In the genomic region with DNA sequence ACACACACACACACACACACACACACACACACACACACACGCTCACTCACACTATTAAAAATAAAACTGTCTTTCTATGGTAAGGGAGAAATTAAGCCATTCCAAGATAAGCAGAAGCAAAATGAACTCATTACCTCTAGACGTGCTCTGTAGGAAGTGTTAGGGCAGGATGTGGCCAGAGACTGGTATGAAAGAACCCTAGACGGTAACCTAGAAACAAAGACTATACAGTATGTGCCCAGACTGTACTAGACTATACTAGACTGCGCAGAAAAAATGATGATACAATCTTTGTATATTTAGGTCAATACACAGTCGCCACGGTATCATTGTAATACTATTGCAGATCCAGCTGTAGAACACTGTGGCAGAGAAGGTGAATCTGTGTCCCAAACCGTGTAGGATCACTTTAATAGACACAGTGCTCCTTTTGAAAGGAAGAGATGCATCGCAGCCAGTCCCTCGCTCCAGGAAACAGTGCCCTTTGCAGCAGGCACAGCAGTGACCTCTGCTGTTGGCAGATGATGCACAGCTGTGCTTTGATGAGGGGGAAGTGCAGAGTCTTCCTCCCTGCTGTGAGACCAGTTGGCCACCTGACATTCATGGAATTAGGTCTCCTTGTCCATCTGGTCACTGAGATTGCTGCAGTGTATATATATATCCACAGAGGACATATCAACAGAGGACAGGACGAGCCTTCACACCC, we compare ENCODE assay signal across 8 mouse cellular contexts. TPM values are rescaled to one million over a fixed set of nuclear protein-coding genes. Genes with fewer than 3 reads are reported as not detected.
DNase-seq lines count a peak whose midpoint lies in the region; ATAC-seq and TF ChIP-seq lines count a peak whose summit lies in the region.

No protein-coding gene starts in this region.

- H3K27me3 ChIP-seq in hindbrain, embryonic 11.5 days (ENCODE audit: control insufficient read depth, insufficient read depth, low read length), result no peaks in the 10 kb centered on the region
- no peaks in the 10 kb centered on the region for H3K27me3 ChIP-seq in hindbrain, embryonic 13.5 days
- H3K27me3 ChIP-seq in hindbrain, postnatal 0 days (ENCODE audit: insufficient read depth, low read length), result no peaks in the 10 kb centered on the region
- H3K27me3 ChIP-seq in neural tube, embryonic 15.5 days (replicated peaks), result no peaks in the 10 kb centered on the region
- no peaks in the 10 kb centered on the region for H3K27me3 ChIP-seq in heart, embryonic 11.5 days (ENCODE audit: control insufficient read depth, insufficient read depth, low read length)

- no peak overlapping the region for H3K27ac ChIP-seq in hindbrain, embryonic 11.5 days (ENCODE audit: low read depth, low read length)
- H3K27ac ChIP-seq in hindbrain, embryonic 13.5 days, result no peak overlapping the region
- H3K27ac ChIP-seq in hindbrain, postnatal 0 days, result peak overlapping the region; percentile 15; the same call in 1 of the 2 replicates
- 0 out of 2 replicates have a peak overlapping the region, but pooled peaks have one; percentile 9 for H3K27ac ChIP-seq in neural tube, embryonic 15.5 days (replicated peaks)
- no peak overlapping the region for H3K27ac ChIP-seq in heart, embryonic 11.5 days (ENCODE audit: low read depth, low read length)

- H3K4me1 ChIP-seq in hindbrain, embryonic 11.5 days (replicated peaks; ENCODE audit: control insufficient read depth, insufficient read depth, low read length), result peaks cover 6% of the 10 kb centered on the region; the same call in 1 of the 2 replicates
- peaks cover 21% of the 10 kb centered on the region for H3K4me1 ChIP-seq in hindbrain, embryonic 13.5 days (replicated peaks)
- peaks cover 5% of the 10 kb centered on the region; the same call in 1 of the 2 replicates for H3K4me1 ChIP-seq in hindbrain, postnatal 0 days (ENCODE audit: insufficient read depth, low read length)
- H3K4me1 ChIP-seq in neural tube, embryonic 15.5 days, result peaks cover 17% of the 10 kb centered on the region
- H3K4me1 ChIP-seq in heart, embryonic 11.5 days (ENCODE audit: control insufficient read depth, insufficient read depth, low read length), result 0 out of 2 replicates have a peak, but pooled peaks cover 3% of the 10 kb centered on the region

- no peak overlapping the region for H3K4me2 ChIP-seq in hindbrain, embryonic 11.5 days (replicated peaks; ENCODE audit: low read depth, low read length)
- H3K4me2 ChIP-seq in hindbrain, embryonic 13.5 days, result no peak overlapping the region
- no peak overlapping the region for H3K4me2 ChIP-seq in hindbrain, postnatal 0 days (ENCODE audit: low read depth, low read length)
- H3K4me2 ChIP-seq in neural tube, embryonic 15.5 days, result no peak overlapping the region
- H3K4me2 ChIP-seq in heart, embryonic 11.5 days, result no peak overlapping the region

- H3K4me3 ChIP-seq in hindbrain, embryonic 11.5 days (ENCODE audit: low read depth, low read length), result no peak overlapping the region
- H3K4me3 ChIP-seq in hindbrain, embryonic 13.5 days, result no peak overlapping the region
- no peak overlapping the region for H3K4me3 ChIP-seq in hindbrain, postnatal 0 days (ENCODE audit: low read length)
- no peak overlapping the region for H3K4me3 ChIP-seq in neural tube, embryonic 15.5 days (replicated peaks)
- no peak overlapping the region for H3K4me3 ChIP-seq in heart, embryonic 11.5 days (ENCODE audit: low read depth, low read length)

- H3K9me3 ChIP-seq in hindbrain, embryonic 11.5 days (ENCODE audit: control insufficient read depth, low read length), result no peaks in the 10 kb centered on the region
- no peaks in the 10 kb centered on the region for H3K9me3 ChIP-seq in hindbrain, embryonic 13.5 days
- H3K9me3 ChIP-seq in hindbrain, postnatal 0 days (ENCODE audit: low read length), result no peaks in the 10 kb centered on the region
- no peaks in the 10 kb centered on the region for H3K9me3 ChIP-seq in neural tube, embryonic 15.5 days (replicated peaks)
- H3K9me3 ChIP-seq in heart, embryonic 11.5 days (replicated peaks; ENCODE audit: control insufficient read depth, low read length), result no peaks in the 10 kb centered on the region

- TF ChIP-seq CTCF in hindbrain, postnatal 0 days (IDR thresholded peaks at IDR 0.05; ENCODE audit: low read depth), result peak; percentile 55

- DNase-seq in hindbrain, embryonic 11.5 days (ENCODE audit: low spot score), result peak; percentile 22
- DNase-seq in ES-CJ7 (ENCODE audit: low read depth, low spot score), result peak; percentile 11
- DNase-seq in hindbrain, postnatal 0 days (ENCODE audit: low spot score), result peak; percentile 58
- DNase-seq in yolk sac, embryonic 10.5 days (ENCODE audit: low spot score), result no peak
- DNase-seq in frontal cortex, postnatal 25 days (ENCODE audit: low spot score in 2 of 2), result no peak

- no peak overlapping the region for H3K9ac ChIP-seq in hindbrain, embryonic 11.5 days (ENCODE audit: low read depth, low read length)
- no peak overlapping the region for H3K9ac ChIP-seq in hindbrain, embryonic 13.5 days
- no peak overlapping the region for H3K9ac ChIP-seq in hindbrain, postnatal 0 days (replicated peaks; ENCODE audit: low read length)
- H3K9ac ChIP-seq in neural tube, embryonic 15.5 days (replicated peaks), result no peak overlapping the region
- no peak overlapping the region for H3K9ac ChIP-seq in heart, embryonic 11.5 days (ENCODE audit: low read depth, low read length)

- H3K36me3 ChIP-seq in hindbrain, embryonic 11.5 days (ENCODE audit: control insufficient read depth, insufficient read depth, low read length), result no peaks in the 10 kb centered on the region
- H3K36me3 ChIP-seq in hindbrain, embryonic 13.5 days, result no peaks in the 10 kb centered on the region
- H3K36me3 ChIP-seq in hindbrain, postnatal 0 days (ENCODE audit: insufficient read depth, low read length), result no peaks in the 10 kb centered on the region
- no peaks in the 10 kb centered on the region for H3K36me3 ChIP-seq in neural tube, embryonic 15.5 days
- no peaks in the 10 kb centered on the region for H3K36me3 ChIP-seq in heart, embryonic 11.5 days (ENCODE audit: control insufficient read depth, insufficient read depth, low read length)

- no peak for ATAC-seq in hindbrain, embryonic 11.5 days (ENCODE audit: low FRiP score)
- no peak for ATAC-seq in hindbrain, embryonic 13.5 days (ENCODE audit: low FRiP score)
- peak; percentile 41; the same call in 1 of the 2 replicates for ATAC-seq in hindbrain, postnatal 0 days
- no peak; the same call in 1 of the 2 replicates for ATAC-seq in neural tube, embryonic 15.5 days (ENCODE audit: low FRiP score)
- ATAC-seq in heart, embryonic 11.5 days (replicated peaks; ENCODE audit: insufficient number of reproducible peaks, low FRiP score, low TSS enrichment), result no peak

- WGBS in hindbrain, embryonic 11.5 days, result 43% methylated on average over 10 of the region's 10 CpGs
- WGBS in hindbrain, embryonic 13.5 days, result 42% methylated on average over 10 of the region's 10 CpGs
- WGBS in hindbrain, postnatal 0 days, result 36% methylated on average over 10 of the region's 10 CpGs
- 49% methylated on average over 10 of the region's 10 CpGs for WGBS in neural tube, embryonic 15.5 days
- WGBS in heart, embryonic 11.5 days (ENCODE audit: insufficient replicate concordance), result 39% methylated on average over 10 of the region's 10 CpGs

RNA-seq across cellular contexts. Expression of a gene that starts 26.1 kb away (rescaled TPM):
- 356 and 362 TPM in 2 replicates for polyA plus RNA-seq in hindbrain, embryonic 11.5 days (2014; fragmentation: Nextera tagmentation; extraction: Ambion mirVana)
- polyA plus RNA-seq in hindbrain, embryonic 13.5 days (2015; fragmentation: Nextera tagmentation; extraction: Ambion mirVana), result 331 and 344 TPM in 2 replicates
- total RNA-seq in hindbrain, postnatal 0 days (2014; rRNA removed), result 94.2 and 111 TPM in 2 replicates
- 258 and 293 TPM in 2 replicates for polyA plus RNA-seq in hindbrain, postnatal 0 days (2015; fragmentation: Nextera tagmentation; extraction: Ambion mirVana)
- polyA plus RNA-seq in neural tube, embryonic 15.5 days (2015; fragmentation: Nextera tagmentation; extraction: Ambion mirVana), result 284 and 313 TPM in 2 replicates
- polyA plus RNA-seq in heart, embryonic 11.5 days (2014; fragmentation: Nextera tagmentation; extraction: Ambion mirVana), result 208 and 229 TPM in 2 replicates

RNA-seq across cellular contexts. Expression of a gene that starts 30.4 kb away (rescaled TPM):
- polyA plus RNA-seq in hindbrain, embryonic 11.5 days (2014; fragmentation: Nextera tagmentation; extraction: Ambion mirVana), result 0.37 and 0.59 TPM in 2 replicates
- 0.51 and 0.72 TPM in 2 replicates for polyA plus RNA-seq in hindbrain, embryonic 13.5 days (2015; fragmentation: Nextera tagmentation; extraction: Ambion mirVana)
- total RNA-seq in hindbrain, postnatal 0 days (2014; rRNA removed), result 1.7 and 2.6 TPM in 2 replicates
- polyA plus RNA-seq in hindbrain, postnatal 0 days (2015; fragmentation: Nextera tagmentation; extraction: Ambion mirVana), result 1.0 and 1.3 TPM in 2 replicates
- polyA plus RNA-seq in neural tube, embryonic 15.5 days (2015; fragmentation: Nextera tagmentation; extraction: Ambion mirVana), result 0.84 and 0.97 TPM in 2 replicates
- polyA plus RNA-seq in heart, embryonic 11.5 days (2014; fragmentation: Nextera tagmentation; extraction: Ambion mirVana), result 0.23 and 0.49 TPM in 2 replicates

Comparison
In these comparisons a context has a peak if more than half of its experiments do, and no peak if none do; other contexts are left out.
1. H3K27ac ChIP-seq: peak in hindbrain, postnatal 0 days (single experiment) and neural tube, embryonic 15.5 days (single experiment); none in hindbrain, embryonic 11.5 days (single experiment), hindbrain, embryonic 13.5 days (single experiment) and heart, embryonic 11.5 days (single experiment).
2. DNase-seq: peak in hindbrain, embryonic 11.5 days (single experiment), ES-CJ7 (single experiment) and hindbrain, postnatal 0 days (single experiment); none in yolk sac, embryonic 10.5 days (single experiment) and frontal cortex, postnatal 25 days (0 of 2).